Mouse (Mus musculus): ENCODE data around the gene H2afj.

DNA sequence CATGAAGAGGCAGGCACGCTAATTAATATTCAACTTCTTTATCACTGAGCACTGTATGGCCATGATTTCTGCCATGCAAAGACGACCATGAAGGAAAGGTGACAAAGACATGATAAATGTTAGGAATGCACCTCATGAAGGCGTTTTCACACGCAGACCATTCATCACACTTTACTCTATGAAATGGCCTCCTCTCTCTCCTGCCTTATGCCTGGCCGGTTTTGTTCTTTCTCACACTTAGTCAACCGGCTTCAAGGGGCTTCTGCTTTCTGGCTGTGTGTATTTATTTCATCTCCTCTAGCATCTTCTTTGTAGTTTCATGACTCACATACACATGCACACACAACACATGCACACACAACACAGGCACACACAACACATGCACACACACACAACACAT is 6.8 kb upstream of the H2afj start:
- no peak for TF ChIP-seq CTCF (IDR thresholded peaks at IDR 0.05; ENCODE audit: extremely low read depth, insufficient read depth, low read length)
- no peak for TF ChIP-seq POLR2A (IDR thresholded peaks at IDR 0.05; ENCODE audit: extremely low read depth, insufficient read depth, low read length)
